Mouse (Mus musculus): Measurements from ENCODE around the gene Tfcp2.

- no peak for TF ChIP-seq CTCF (IDR thresholded peaks at IDR 0.05; ENCODE audit: borderline replicate concordance, insufficient read depth, low read length)
- TF ChIP-seq POLR2A (IDR thresholded peaks at IDR 0.05; ENCODE audit: low read depth, low read length), result no peak
Observed at GRCm38 (mm10) chr15:100473926-100474503, 77.8 kb downstream of the Tfcp2 start.
